Mouse (Mus musculus): ENCODE data around the gene Cyp2c40. TPM values are rescaled to one million over a fixed set of nuclear protein-coding genes. Genes with fewer than 3 reads are reported as not detected.
"Not testable (repeated sequence)": the region's sequence is repeated elsewhere in the genome, so short reads cannot be mapped to it uniquely, and the experiment has no call there.

The Cyp2c40 gene
- not detected in 2 replicates for polyA plus RNA-seq (2015; fragmentation: Nextera tagmentation; extraction: Ambion mirVana)

GRCm38 (mm10) chr19:39812714-39813113 is at the start of gene Cyp2c40:
Gene Cyp2c40 (minus strand): TSS chr19:39812814.
- not testable (repeated sequence) for H3K27me3 ChIP-seq (replicated peaks); H3K9me3 ChIP-seq (replicated peaks); H3K4me3 ChIP-seq (replicated peaks); H3K27ac ChIP-seq (replicated peaks); H3K36me3 ChIP-seq; H3K4me2 ChIP-seq; H3K4me1 ChIP-seq; ATAC-seq (ENCODE audit: low FRiP score); H3K9ac ChIP-seq (replicated peaks)
- 87% methylated on average over 3 of the region's 3 CpGs for WGBS

GRCm38 (mm10) chr19:39820931-39821330 is 8.3 kb upstream of the Cyp2c40 start:
- not testable (repeated sequence) for H3K36me3 ChIP-seq; H3K9ac ChIP-seq (replicated peaks); H3K4me2 ChIP-seq; H3K27me3 ChIP-seq (replicated peaks); H3K4me3 ChIP-seq (replicated peaks); ATAC-seq (ENCODE audit: low FRiP score); H3K9me3 ChIP-seq (replicated peaks); H3K4me1 ChIP-seq; H3K27ac ChIP-seq (replicated peaks)
- 83% methylated on average over 2 of the region's 2 CpGs for WGBS

GRCm38 (mm10) chr19:39816400-39816799 is 3.8 kb upstream of the Cyp2c40 start:
- not testable (repeated sequence) for H3K4me3 ChIP-seq (replicated peaks); H3K4me1 ChIP-seq; ATAC-seq (ENCODE audit: low FRiP score); H3K9me3 ChIP-seq (replicated peaks); H3K4me2 ChIP-seq; H3K36me3 ChIP-seq; H3K9ac ChIP-seq (replicated peaks); H3K27me3 ChIP-seq (replicated peaks); H3K27ac ChIP-seq (replicated peaks)
- WGBS, result 90% methylated on average over 1 of the region's 1 CpGs

GRCm38 (mm10) chr19:39815991-39816390 is 3.4 kb upstream of the Cyp2c40 start:
- 73% methylated on average over 4 of the region's 4 CpGs for WGBS
- H3K36me3 ChIP-seq; ATAC-seq (ENCODE audit: low FRiP score); H3K4me1 ChIP-seq; H3K27ac ChIP-seq (replicated peaks); H3K4me3 ChIP-seq (replicated peaks); H3K4me2 ChIP-seq; H3K27me3 ChIP-seq (replicated peaks); H3K9ac ChIP-seq (replicated peaks); H3K9me3 ChIP-seq (replicated peaks): not testable (repeated sequence)

- H3K4me2 ChIP-seq; H3K4me1 ChIP-seq; H3K27ac ChIP-seq (replicated peaks); H3K36me3 ChIP-seq; ATAC-seq (ENCODE audit: low FRiP score); H3K9me3 ChIP-seq (replicated peaks); H3K4me3 ChIP-seq (replicated peaks); H3K27me3 ChIP-seq (replicated peaks); H3K9ac ChIP-seq (replicated peaks): not testable (repeated sequence)
- WGBS, result 68% methylated on average over 2 of the region's 2 CpGs
Measured at GRCm38 (mm10) chr19:39785458-39785857, 27.2 kb downstream of the Cyp2c40 start.

- H3K4me3 ChIP-seq (replicated peaks), result no peak overlapping the region
- ATAC-seq (ENCODE audit: low FRiP score), result no peak
- H3K36me3 ChIP-seq, result no peaks in the 10 kb centered on the region
- no peaks in the 10 kb centered on the region for H3K9me3 ChIP-seq (replicated peaks)
- H3K27ac ChIP-seq (replicated peaks), result no peak overlapping the region
- 53% methylated on average over 1 of the region's 1 CpGs for WGBS
- H3K4me1 ChIP-seq, result no peaks in the 10 kb centered on the region
- no peak overlapping the region for H3K9ac ChIP-seq (replicated peaks)
- H3K4me2 ChIP-seq, result no peak overlapping the region
- H3K27me3 ChIP-seq (replicated peaks), result no peaks in the 10 kb centered on the region
Measured at GRCm38 (mm10) chr19:39745357-39745756, 67.3 kb downstream of the Cyp2c40 start.

- H3K9me3 ChIP-seq (replicated peaks); H3K27me3 ChIP-seq (replicated peaks); ATAC-seq (ENCODE audit: low FRiP score); H3K9ac ChIP-seq (replicated peaks); H3K4me2 ChIP-seq; H3K36me3 ChIP-seq; H3K4me1 ChIP-seq; H3K4me3 ChIP-seq (replicated peaks); H3K27ac ChIP-seq (replicated peaks): not testable (repeated sequence)
- 62% methylated on average over 1 of the region's 1 CpGs for WGBS
Measured at GRCm38 (mm10) chr19:39744361-39744760, 68.3 kb downstream of the Cyp2c40 start.

GRCm38 (mm10) chr19:39740920-39741319 is 71.7 kb downstream of the Cyp2c40 start, which contains the start of gene Cyp2c68:
Gene Cyp2c68 (minus strand): TSS chr19:39741054.
- Histone ChIP-seq H3K4me1 (no peaks in the 10 kb centered on the region), H3K9me3 (replicated peaks) (no peaks in the 10 kb centered on the region), H3K4me2 (no peak within 1 kb of the TSS), H3K36me3 (no peaks in the 10 kb centered on the region), H3K27ac (replicated peaks) (no peak within 1 kb of the TSS), H3K4me3 (replicated peaks) (no peak within 1 kb of the TSS), H3K27me3 (replicated peaks) (no peaks in the 10 kb centered on the region), H3K9ac (replicated peaks) (no peak within 1 kb of the TSS)
- no peak for ATAC-seq (ENCODE audit: low FRiP score)
- WGBS, result 89% methylated on average over 2 of the region's 2 CpGs

Other genes starting within 250 kb of the Cyp2c40 start
- gene Cyp2c67, start 163.8 kb downstream of the Cyp2c40 start, polyA plus RNA-seq (2015; fragmentation: Nextera tagmentation; extraction: Ambion mirVana), result not detected in 2 replicates
- gene Cyp2c68, start 71.8 kb downstream of the Cyp2c40 start, polyA plus RNA-seq (2015; fragmentation: Nextera tagmentation; extraction: Ambion mirVana), result 0.12 and 4.8 TPM in 2 replicates
- gene Cyp2c69, start 74.0 kb upstream of the Cyp2c40 start, polyA plus RNA-seq (2015; fragmentation: Nextera tagmentation; extraction: Ambion mirVana), result not detected in 2 replicates
- not detected in 2 replicates for gene Cyp2c37, start 179.6 kb upstream of the Cyp2c40 start, polyA plus RNA-seq (2015; fragmentation: Nextera tagmentation; extraction: Ambion mirVana)